Mouse (Mus musculus): Measurements from ENCODE around the gene Ctnna3.
"Not testable (repeated sequence)": the region's sequence is repeated elsewhere in the genome, so short reads cannot be mapped to it uniquely, and the experiment has no call there.

Gene Ctnna3

DNA sequence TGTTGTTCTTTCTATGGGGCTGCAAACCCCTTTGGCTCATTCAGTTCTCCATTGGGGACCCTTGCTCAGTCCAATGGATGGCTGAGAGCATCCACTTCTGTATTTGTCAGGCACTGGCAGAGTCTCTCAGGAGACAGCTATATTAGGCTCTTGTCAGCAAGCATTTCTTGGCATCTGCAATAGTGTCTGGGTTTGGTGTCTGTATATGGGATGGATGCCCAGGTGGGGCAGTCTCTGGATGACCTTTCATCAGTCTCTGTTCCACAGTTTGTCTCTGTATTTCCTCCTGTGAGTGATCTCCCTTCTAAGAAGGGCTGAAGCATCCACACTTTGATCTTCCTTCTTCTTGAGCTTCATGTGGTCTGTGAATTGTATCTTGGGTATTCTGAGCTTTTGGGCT lies 795.9 kb downstream of the Ctnna3 start:
- DNase-seq, result not testable (repeated sequence)

DNA sequence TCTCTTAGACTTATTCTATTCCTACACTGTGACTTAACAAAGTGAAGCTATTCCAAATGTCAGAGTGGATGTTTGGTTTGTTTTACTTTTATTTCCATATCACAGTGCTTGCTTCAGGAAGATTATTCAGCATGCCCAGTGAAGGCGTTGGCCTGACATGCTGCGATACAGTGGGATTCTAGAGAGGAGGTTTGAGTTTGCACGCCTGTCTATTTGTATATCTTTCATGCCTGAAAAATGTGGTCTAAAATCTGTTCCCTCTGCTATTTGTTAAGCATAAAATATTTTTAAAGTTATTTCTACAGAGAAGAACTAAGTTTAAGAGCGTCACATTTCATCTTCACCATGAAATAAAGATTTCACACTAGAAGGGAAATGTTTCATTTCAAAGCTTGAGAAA lies 813.5 kb downstream of the Ctnna3 start:
- DNase-seq, result no peak

DNA sequence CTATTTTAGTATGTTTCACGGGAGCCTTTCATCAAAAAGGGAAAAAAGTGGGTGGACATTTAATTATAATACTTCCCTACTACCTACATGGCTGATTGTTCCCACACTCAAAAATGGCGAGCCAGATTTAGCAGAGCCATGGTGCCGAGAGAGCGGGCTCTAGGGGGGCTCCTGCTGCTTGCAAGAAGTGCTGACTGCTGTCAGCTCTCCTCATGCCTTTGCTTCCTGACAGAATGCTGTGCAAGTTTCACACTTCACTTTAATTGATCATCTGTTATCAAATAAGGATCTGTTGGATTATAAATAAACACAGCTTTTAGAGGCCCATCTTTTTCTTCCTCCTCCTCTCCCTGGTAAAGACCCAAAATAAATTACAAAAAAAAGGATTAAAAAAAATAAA lies 838.3 kb downstream of the Ctnna3 start:
- DNase-seq, result no peak

DNA sequence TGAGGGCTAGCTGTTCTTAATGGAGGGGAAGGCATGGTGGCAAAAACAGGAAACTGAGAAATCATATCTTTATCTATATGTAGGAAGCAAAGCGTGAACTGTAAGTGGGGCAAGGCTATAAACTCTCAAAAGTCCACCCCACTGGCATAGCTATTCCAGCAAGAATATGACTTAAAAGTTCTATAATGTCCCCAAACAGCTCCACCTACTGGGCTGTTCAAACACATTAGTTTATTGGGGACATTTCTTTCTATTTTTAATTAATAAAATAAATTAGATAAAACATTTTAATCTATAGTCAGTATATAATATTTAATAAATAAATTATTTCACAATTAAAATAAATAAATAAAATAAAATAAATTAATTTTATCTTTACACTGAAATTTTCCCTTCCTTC lies 845.2 kb downstream of the Ctnna3 start:
- DNase-seq, result no peak

DNA sequence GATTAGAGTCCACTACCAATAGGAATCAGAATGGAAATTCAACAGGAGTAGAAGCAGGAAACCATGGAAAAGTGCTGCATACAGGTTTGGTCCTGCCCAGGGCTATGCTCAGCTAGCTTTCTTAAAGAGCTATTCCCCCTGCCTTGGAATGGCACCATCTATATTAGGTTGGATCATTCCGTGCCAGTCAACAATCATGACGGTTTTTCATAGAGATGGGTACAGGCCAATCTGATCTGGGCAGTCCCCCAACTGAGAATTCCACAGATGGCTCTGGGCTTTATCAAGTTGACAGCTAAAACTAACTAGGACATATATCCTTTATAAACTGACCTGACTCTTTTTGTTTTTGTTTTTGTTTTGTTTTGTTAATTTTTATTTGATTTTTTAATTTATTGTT lies 848.9 kb downstream of the Ctnna3 start:
- DNase-seq, result no peak

DNA sequence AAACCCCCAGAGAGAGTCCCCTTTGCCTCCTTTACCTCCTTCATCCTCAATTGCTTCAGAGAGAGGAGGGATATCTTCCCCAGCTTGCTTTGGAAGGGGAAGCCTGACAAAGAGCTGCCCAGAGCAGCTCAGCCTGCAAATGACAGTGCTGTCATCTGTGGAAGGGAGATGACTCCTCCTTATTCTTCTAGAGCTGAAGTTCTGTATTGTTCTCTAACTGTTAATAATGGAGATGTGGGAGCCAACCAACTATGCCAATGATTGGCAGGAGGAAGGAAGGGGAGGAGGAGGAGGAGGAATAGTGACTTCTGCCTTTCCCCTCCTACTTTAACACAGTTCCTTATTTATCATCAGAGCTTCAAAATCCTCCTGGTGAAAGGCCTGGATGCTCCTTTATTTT lies 875.9 kb downstream of the Ctnna3 start:
- DNase-seq, result no peak

DNA sequence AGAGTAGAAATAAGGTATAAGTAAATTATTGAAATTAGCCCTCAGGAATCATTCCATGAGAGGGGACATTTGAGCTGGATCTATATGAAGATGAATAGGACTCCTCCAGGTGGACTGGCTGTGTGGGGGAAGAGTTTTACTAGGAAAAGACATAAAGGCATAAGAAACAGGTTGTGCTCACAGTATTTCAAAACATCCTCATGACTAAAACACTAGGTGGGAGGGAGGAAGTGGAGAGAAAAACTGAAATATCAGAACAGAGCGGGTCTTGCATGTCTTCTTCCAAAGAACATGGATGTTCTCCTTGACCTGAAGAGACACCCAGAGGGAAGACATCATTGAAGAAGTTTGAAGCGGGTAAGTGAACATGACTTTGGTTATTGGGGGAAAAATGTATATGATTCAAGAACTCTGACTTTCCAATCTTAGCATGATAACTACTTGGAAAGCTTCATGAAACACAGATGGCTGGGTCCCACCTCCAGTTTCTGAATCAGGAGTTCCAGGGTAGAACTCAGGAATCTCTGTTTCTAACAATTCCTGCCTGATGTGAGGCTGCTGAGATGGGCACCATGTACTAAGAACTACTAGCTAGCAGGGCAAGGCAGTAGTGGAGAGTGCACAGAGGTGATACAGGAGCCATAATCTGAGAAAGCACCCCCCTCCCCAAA lies 881.9 kb downstream of the Ctnna3 start:
- no peak for DNase-seq

DNA sequence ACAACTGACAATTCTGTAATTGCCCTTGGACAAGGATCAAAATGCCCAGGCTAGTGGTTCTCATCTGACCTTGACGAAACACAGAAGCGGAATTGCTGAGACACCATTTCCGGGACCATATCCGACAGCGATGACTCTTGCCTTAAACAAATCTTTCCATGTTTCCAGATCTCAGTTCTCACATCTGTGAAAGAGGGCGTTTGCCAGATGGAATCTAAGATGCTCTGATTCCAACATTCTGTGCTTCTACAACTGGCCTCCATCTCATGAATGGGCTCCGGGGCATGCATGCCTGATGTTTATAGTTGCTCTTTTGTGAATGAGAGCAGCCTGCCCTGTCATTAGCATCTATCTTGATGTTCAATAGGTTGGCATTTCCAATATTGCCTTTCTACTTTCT lies 890.4 kb downstream of the Ctnna3 start:
- DNase-seq, result no peak

DNA sequence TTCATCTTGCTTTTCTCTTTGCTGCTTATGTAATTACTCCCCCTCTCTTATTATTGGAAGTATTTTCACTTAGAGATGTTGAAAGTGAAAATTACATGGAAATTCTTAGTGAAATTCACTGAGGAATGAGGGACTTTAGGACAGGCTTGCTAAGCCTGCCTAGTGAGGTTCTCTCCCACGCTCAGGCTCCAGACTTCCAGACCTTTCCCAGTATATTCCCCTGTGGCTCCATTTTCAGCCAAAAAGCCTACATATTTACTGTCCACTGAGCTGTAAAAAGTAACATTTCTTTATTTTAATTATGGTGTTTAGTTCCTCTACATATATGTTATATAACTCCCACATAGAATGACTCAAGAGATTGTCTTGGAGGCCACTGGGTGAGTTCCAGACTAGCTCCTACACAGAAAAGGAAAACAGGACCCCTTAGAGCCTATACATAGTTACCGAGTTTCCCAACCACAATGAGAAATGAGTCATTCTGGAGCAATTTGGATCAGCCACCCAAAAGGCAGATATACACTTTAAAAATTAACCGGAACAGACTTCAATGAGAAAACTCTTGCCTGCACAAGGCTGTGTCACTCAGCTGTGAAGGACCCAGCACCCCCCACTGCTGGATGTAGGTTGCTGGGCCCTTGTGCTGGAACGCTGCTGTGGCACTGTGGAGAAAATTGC lies 912.9 kb downstream of the Ctnna3 start:
- DNase-seq, result no peak

DNA sequence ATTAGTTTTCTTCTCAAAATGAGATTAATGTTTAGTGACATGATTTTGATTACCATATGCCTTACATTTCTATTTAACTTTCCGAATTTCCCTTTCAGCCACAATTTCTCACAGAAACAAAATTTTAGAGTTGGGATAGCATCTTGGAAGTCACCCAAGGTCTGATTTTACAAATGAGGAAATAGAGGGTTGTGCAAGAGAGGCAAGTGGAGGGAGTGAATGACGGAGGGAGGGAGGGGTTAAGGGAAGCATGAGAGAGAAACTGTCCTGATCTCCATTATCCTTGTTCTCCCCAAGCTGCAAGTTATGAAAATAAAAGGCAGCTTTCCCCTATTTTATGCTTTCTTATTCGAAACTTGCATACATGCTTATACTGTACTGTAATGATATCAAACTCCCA lies 943.4 kb downstream of the Ctnna3 start:
- no peak for DNase-seq

DNA sequence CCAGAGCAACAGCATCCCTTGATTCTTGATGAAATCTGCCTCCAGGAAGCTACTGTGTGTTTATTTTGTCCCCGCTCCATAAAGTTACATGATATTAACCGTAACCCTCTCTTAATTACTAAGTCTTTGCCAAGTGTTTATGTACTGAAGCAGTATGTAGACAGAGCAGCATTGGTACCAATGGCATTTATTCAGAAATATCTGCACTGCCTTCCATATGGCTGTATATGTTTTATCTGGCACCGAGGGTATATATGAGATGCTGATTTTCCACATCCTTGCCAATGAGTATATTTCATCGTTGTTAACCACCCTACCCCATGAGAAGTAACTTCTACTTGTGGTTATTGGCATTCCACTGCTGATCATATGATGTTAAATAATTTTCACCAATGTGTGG lies 947.9 kb downstream of the Ctnna3 start:
- DNase-seq, result no peak

DNA sequence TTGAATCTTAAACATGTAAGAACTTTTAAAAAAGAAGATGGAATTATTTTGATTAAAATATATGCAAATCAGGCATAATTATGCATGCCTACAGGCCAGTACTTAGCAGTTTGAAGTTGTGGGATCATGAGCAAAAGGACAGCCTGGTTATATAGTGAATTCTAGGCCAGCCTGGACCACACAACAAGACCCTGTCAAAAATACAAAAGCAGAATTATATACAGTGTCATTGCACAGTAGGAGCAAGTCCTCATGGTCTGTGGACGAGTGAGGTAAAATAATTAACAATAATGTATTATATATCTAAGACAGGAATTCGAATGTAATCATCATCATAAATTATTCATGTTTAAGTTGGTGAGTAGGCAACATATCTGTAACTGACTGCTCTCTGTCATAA lies 966.7 kb downstream of the Ctnna3 start:
- DNase-seq, result no peak

DNA sequence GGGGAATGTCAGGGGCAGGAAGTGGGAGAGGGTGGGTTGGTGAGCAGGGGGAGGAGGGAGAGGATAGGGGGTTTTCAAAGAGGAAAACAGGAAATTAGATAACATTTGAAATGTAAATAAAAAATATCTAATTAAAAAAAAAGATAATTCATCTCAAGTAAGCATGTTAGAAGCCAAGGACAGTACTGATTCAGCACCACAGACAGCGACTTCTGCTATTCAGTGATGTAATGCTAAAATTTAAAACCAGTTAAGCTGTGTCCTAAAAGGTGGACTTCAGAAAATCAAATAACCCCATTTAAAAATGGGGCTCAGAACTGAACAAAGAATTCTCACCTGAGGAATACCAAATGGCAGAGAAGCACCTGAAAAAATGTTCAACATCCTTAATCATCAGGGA lies 988.5 kb downstream of the Ctnna3 start:
- not testable (repeated sequence) for DNase-seq

DNA sequence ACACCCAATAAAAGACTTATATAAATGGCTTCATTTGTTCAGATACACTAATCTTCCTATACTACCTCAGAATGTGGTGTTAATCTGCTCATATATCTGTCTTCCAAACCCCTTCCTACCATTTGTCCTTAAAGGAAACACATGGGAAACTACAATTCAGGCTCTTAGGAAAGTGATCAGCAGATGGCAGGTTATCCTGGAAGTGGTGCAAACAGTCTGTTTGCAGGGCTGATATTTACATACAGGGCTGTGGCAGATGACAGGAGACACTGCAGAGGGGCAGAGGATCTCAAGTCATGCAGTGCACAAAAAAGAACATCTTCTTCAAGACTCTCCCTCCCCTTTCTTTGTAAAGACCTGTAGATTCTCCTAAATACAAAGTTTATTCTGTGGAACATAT lies 1008.8 kb downstream of the Ctnna3 start:
- no peak for DNase-seq

DNA sequence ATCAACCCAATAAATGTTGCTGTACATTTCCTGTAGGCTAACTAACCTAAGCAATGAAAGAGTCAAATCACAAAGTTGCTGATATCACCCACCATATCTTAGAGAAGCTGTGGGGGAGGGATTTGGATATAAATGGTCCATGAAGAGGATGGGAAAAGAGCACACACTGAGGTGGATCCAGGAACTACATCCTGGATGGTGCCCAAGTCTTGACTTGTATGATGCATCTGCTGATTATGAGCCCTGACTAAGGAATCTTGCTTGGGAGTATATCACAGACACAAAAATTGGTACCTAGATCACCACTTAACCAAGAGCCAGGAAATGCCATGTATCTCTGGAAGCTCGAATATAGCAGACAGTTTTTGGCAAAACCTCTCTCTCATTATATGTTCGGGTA lies 1018.7 kb downstream of the Ctnna3 start:
- DNase-seq, result no peak

DNA sequence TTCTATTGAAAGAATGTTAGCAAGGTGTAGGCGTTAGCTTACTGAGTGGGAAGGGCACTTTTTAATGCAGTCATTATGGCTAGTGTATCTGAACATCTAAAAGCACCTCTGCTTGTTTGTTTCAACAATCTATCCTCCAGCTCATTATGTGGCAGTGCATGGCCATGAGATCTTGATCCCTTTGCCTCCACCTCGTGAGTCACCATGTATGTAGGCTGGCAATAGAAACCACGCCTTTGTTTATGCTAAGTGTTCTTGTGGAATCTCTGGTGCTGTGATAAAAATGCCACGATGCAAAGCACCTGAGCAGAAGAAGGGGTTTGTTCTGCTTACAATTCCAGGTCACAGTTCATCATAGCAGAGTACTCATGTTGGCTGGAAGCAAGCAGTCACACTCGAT lies 1053.4 kb downstream of the Ctnna3 start:
- DNase-seq, result no peak

DNA sequence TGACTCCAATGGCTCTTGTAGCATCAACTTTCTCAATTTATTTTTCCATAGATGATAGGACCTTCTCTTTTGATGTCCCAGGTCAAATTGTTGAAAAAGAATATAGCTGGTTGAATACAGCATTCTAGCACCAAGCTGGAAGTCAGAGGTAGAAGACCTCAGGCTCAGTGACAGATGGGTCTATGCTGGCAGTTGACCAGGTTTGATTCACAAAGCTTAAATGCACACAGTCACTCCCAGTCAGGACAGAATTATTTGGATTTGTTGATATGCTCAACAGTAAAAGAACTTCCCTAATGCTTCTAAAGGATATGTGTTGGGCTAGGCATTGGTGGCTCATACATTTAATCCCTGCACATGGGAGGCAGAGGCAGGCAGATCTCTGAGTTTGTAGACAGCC lies 1059.6 kb downstream of the Ctnna3 start:
- no peak for DNase-seq

DNA sequence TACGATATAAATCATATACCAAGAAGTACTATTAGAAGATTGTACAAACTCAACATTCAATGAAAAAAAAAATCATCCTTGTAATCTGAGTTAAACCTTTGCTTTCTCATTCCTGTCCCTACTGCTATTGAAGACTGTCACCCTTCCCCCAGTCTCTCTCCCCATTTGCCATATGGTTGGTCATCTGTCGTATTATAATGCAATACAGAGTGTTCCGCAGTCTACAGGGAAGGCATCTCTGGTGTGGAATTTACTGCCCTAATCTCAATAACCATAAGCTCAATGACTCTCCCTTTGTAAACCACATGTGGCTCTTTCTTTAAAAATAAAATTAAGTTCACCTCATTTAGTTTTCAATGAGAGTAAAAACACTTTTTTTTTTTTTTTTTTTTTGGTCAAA lies 1113.7 kb downstream of the Ctnna3 start:
- no peak for DNase-seq

DNA sequence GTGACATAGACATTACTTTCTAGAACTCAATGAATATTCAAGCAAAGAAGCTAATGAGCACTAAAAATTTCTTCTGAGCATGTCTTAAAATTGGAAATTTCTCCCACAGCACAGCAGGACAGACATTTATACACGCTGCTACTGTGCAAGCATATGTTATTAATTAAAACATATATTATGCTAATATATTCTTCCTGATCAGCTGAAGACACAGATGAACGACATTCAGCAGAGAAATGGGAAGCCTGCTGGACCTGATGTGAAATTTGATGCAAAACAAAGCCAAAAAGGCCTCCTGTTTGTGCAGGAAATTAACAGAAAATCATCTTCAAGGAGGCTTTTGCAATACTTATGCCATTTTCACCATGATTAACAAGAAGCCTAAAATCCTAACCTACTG lies 1114.5 kb downstream of the Ctnna3 start:
- DNase-seq, result no peak

DNA sequence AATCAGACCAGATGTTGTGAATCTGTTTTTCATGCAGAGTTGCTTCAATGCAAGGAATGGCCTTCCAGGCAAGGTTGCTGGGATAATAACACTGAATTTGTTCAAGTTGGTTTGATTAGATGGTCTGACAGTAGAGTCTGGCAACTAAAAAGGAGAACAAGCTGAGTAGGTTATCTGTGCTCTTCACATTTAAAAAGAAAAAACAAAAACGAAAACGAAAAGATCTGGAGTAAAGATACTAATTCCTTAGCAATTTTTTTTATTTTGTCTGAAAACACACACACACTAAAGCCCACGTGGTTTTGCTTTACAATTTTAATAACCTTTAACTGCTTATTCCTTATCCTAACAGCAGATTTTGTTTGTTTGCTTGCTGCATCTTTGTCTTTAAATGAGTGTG lies 1141.4 kb downstream of the Ctnna3 start:
- no peak for DNase-seq

DNA sequence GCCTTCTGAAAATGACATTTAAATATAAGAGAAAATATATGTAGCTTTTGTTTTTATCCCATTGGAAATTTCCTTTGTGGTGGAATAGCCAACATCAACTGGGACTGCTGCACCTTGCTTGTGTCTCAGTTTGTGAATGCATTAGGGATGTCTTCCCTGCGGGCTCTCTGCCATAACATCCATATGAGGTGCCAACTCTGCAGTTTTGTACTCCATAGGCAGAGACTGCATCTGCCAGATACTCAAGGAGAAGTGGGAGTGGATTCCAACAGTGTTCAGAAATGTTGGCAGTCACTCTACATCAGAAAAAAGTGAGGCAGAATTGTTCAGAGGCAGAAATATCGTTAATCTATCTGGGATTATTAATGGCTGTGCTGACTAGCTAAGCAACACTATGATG lies 1158.2 kb downstream of the Ctnna3 start:
- DNase-seq, result no peak

DNA sequence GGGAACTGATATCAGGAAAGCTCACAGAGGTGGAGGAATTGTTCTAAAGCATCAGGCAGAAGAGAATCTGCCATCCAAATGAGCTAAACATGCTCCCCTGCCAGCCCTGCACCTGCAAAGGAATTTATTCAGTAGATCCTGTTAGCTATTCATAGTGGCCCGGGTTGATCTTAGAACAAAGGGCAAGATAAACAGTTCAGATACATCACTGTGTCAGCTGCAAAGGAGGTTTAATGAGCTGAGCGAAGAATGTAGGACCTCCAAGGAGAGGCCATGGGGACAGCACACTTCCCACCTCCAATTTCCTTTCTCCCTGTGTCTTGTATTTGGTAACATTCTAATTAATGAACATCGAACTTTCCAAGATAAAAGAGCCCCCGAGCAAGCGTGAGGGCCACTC lies 1206.9 kb downstream of the Ctnna3 start:
- no peak for DNase-seq

DNA sequence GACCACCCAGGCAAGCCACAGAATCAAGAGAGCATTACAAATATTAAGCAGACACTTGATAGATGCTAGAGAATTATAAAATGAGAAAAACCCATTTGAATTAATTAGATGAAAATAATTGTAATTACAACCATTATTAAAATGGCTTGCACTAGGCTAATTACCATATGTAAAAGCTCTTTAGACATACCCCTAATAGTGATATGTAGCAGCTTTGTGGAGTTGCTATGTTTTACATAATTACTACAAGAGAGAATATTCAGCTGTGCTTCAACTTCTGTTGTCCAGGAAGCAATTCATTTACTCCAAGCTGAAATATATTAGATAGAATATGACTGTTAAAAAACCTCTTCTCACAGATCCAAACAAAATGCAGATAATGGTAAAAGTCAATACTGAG lies 1209.2 kb downstream of the Ctnna3 start:
- no peak for DNase-seq

DNA sequence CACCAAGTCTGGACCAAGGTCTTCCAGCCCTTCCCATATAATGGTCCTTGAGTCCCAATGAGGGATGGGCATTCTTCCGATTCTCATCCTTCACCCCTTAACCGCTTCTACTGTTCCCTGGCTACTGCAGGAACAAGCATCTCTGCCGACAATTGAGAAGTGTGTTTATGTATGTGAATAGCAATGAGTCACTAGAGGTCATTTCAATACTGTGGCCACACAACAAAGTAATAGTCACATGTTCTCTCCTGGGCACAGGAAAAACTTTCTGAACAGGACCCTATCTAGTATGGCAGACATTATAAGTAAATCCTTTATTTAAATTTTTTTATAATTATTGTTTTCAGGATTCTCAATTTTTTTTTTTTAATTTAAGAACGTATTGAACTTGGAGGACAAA lies 1211.2 kb downstream of the Ctnna3 start:
- no peak for DNase-seq

DNA sequence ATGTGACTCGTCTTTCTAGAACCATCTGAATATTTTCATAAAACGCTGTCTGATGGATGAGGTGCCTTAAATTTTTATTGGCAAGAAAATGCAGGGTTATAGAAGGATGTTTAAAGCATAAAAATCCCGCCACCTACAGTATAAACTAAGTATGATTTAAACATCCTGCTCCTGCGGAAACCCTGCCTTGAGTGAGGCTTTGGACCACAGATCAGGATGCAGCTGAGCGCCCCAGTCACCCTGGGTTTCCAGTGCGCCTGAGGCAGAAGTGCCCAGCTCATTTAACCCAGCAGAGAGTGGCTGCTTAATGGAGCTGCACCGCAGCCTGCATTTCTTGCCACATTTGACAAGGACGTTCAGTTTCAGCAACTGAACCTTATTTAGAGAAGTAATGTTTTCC lies 1211.7 kb downstream of the Ctnna3 start:
- peak; percentile 4 for DNase-seq
